Mouse (Mus musculus): ENCODE measurements around the gene Pecr. TPM values are rescaled to one million over a fixed set of nuclear protein-coding genes. Genes with fewer than 3 reads are reported as not detected.
"Not testable (repeated sequence)": the region's sequence is repeated elsewhere in the genome, so short reads cannot be mapped to it uniquely, and the experiment has no call there.

Pecr gene
- polyA plus RNA-seq, 1 experiment from 2014 or later, result 10.6 TPM

- Histone ChIP-seq H3K36me3 (ENCODE audit: control insufficient read depth, insufficient read depth, low read length) (no peaks in the 10 kb centered on the region), H3K27ac (ENCODE audit: low read depth, low read length) (no peak overlapping the region), H3K9ac (ENCODE audit: low read depth, low read length) (no peak overlapping the region), H3K4me2 (ENCODE audit: low read length) (no peak overlapping the region; the same call in 1 of the 2 replicates), H3K4me3 (ENCODE audit: low read length) (no peak overlapping the region), H3K4me1 (ENCODE audit: control insufficient read depth, insufficient read depth, low read depth, low read length) (no peaks in the 10 kb centered on the region; the same call in 1 of the 2 replicates), H3K9me3 (ENCODE audit: control insufficient read depth, low read length) (no peaks in the 10 kb centered on the region), H3K27me3 (replicated peaks; ENCODE audit: control insufficient read depth, insufficient read depth, low read length) (peaks cover 4% of the 10 kb centered on the region; the same call in 1 of the 2 replicates)
- WGBS, result 52% methylated on average over 4 of the region's 4 CpGs
- no peak for ATAC-seq
Measured at GRCm38 (mm10) chr1:72226887-72227481, 57.1 kb downstream of the Pecr start.

GRCm38 (mm10) chr1:72226172-72226886, 57.8 kb downstream of the Pecr start:
- Histone ChIP-seq H3K4me1 (ENCODE audit: control insufficient read depth, insufficient read depth, low read depth, low read length) (no peaks in the 10 kb centered on the region; the same call in 1 of the 2 replicates), H3K27ac (ENCODE audit: low read depth, low read length) (peak overlapping the region; percentile 34; the same call in 1 of the 2 replicates), H3K4me2 (ENCODE audit: low read length) (peak overlapping the region; percentile 64), H3K9ac (ENCODE audit: low read depth, low read length) (peak overlapping the region; percentile 38), H3K27me3 (replicated peaks; ENCODE audit: control insufficient read depth, insufficient read depth, low read length) (peaks cover 4% of the 10 kb centered on the region; the same call in 1 of the 2 replicates), H3K4me3 (ENCODE audit: low read length) (peak overlapping the region; percentile 46), H3K9me3 (ENCODE audit: control insufficient read depth, low read length) (no peaks in the 10 kb centered on the region), H3K36me3 (ENCODE audit: control insufficient read depth, insufficient read depth, low read length) (no peaks in the 10 kb centered on the region)
- peak; percentile 89 for ATAC-seq
- WGBS, result 3% methylated on average over 9 of the region's 18 CpGs

GRCm38 (mm10) chr1:72225720-72226171, 58.4 kb downstream of the Pecr start:
- not testable (repeated sequence) for H3K36me3 ChIP-seq (ENCODE audit: control insufficient read depth, insufficient read depth, low read length); H3K4me1 ChIP-seq (ENCODE audit: control insufficient read depth, insufficient read depth, low read depth, low read length); H3K27me3 ChIP-seq (replicated peaks; ENCODE audit: control insufficient read depth, insufficient read depth, low read length); H3K9me3 ChIP-seq (ENCODE audit: control insufficient read depth, low read length)
- WGBS, result under 1% methylated on average over 22 of the region's 31 CpGs
- H3K4me2 ChIP-seq (ENCODE audit: low read length), result peak overlapping the region; percentile 64
- peak overlapping the region; percentile 59; the same call in 1 of the 2 replicates for H3K27ac ChIP-seq (ENCODE audit: low read depth, low read length)
- peak overlapping the region; percentile 46 for H3K4me3 ChIP-seq (ENCODE audit: low read length)
- peak; percentile 91 for ATAC-seq
- H3K9ac ChIP-seq (ENCODE audit: low read depth, low read length), result peak overlapping the region; percentile 51

- H3K4me2 ChIP-seq (ENCODE audit: low read length), result peak overlapping the region; percentile 64
- H3K9me3 ChIP-seq (ENCODE audit: control insufficient read depth, low read length), result no peaks in the 10 kb centered on the region
- H3K9ac ChIP-seq (ENCODE audit: low read depth, low read length), result peak overlapping the region; percentile 51
- H3K4me1 ChIP-seq (ENCODE audit: control insufficient read depth, insufficient read depth, low read depth, low read length), result no peaks in the 10 kb centered on the region; the same call in 1 of the 2 replicates
- H3K27ac ChIP-seq (ENCODE audit: low read depth, low read length), result 0 out of 2 replicates have a peak overlapping the region, but pooled peaks have one; percentile 59
- peaks cover 4% of the 10 kb centered on the region; the same call in 1 of the 2 replicates for H3K27me3 ChIP-seq (replicated peaks; ENCODE audit: control insufficient read depth, insufficient read depth, low read length)
- H3K36me3 ChIP-seq (ENCODE audit: control insufficient read depth, insufficient read depth, low read length), result no peaks in the 10 kb centered on the region
- WGBS, result 10% methylated on average over 11 of the region's 13 CpGs
- H3K4me3 ChIP-seq (ENCODE audit: low read length), result peak overlapping the region; percentile 46
- no peak for ATAC-seq
Measured at GRCm38 (mm10) chr1:72225054-72225718, 58.9 kb downstream of the Pecr start.

- Histone ChIP-seq H3K27ac (ENCODE audit: low read depth, low read length) (no peak overlapping the region), H3K27me3 (replicated peaks; ENCODE audit: control insufficient read depth, insufficient read depth, low read length) (peaks cover 4% of the 10 kb centered on the region; the same call in 1 of the 2 replicates), H3K4me1 (ENCODE audit: control insufficient read depth, insufficient read depth, low read depth, low read length) (no peaks in the 10 kb centered on the region), H3K4me2 (ENCODE audit: low read length) (no peak overlapping the region), H3K4me3 (ENCODE audit: low read length) (no peak overlapping the region), H3K36me3 (ENCODE audit: control insufficient read depth, insufficient read depth, low read length) (no peaks in the 10 kb centered on the region), H3K9me3 (ENCODE audit: control insufficient read depth, low read length) (no peaks in the 10 kb centered on the region), H3K9ac (ENCODE audit: low read depth, low read length) (no peak overlapping the region)
- ATAC-seq, result peak; percentile 63
- WGBS, result 22% methylated on average over 4 of the region's 4 CpGs
Measured at GRCm38 (mm10) chr1:72220008-72220407, 64.1 kb downstream of the Pecr start.

GRCm38 (mm10) chr1:72219116-72219515, 65.0 kb downstream of the Pecr start:
- Histone ChIP-seq H3K36me3 (ENCODE audit: control insufficient read depth, insufficient read depth, low read length) (no peaks in the 10 kb centered on the region), H3K9me3 (ENCODE audit: control insufficient read depth, low read length) (no peaks in the 10 kb centered on the region), H3K27me3 (replicated peaks; ENCODE audit: control insufficient read depth, insufficient read depth, low read length) (peaks cover under 1% of the 10 kb centered on the region; the same call in 1 of the 2 replicates), H3K27ac (ENCODE audit: low read depth, low read length) (no peak overlapping the region), H3K4me3 (ENCODE audit: low read length) (no peak overlapping the region), H3K4me2 (ENCODE audit: low read length) (no peak overlapping the region), H3K9ac (ENCODE audit: low read depth, low read length) (no peak overlapping the region), H3K4me1 (ENCODE audit: control insufficient read depth, insufficient read depth, low read depth, low read length) (no peaks in the 10 kb centered on the region)
- 62% methylated on average over 2 of the region's 2 CpGs for WGBS
- no peak for ATAC-seq

GRCm38 (mm10) chr1:72218626-72219025, 65.5 kb downstream of the Pecr start:
- H3K4me2 ChIP-seq (ENCODE audit: low read length), result no peak overlapping the region
- no peaks in the 10 kb centered on the region for H3K4me1 ChIP-seq (ENCODE audit: control insufficient read depth, insufficient read depth, low read depth, low read length)
- H3K27me3 ChIP-seq (replicated peaks; ENCODE audit: control insufficient read depth, insufficient read depth, low read length), result no peaks in the 10 kb centered on the region
- H3K4me3 ChIP-seq (ENCODE audit: low read length), result no peak overlapping the region
- no peak overlapping the region for H3K27ac ChIP-seq (ENCODE audit: low read depth, low read length)
- WGBS, result 84% methylated on average over 2 of the region's 2 CpGs
- no peak overlapping the region for H3K9ac ChIP-seq (ENCODE audit: low read depth, low read length)
- H3K36me3 ChIP-seq (ENCODE audit: control insufficient read depth, insufficient read depth, low read length), result no peaks in the 10 kb centered on the region
- H3K9me3 ChIP-seq (ENCODE audit: control insufficient read depth, low read length), result no peaks in the 10 kb centered on the region
- ATAC-seq, result no peak

GRCm38 (mm10) chr1:72216761-72217160, 67.4 kb downstream of the Pecr start:
- Histone ChIP-seq H3K9ac (ENCODE audit: low read depth, low read length) (no peak overlapping the region), H3K9me3 (ENCODE audit: control insufficient read depth, low read length) (no peaks in the 10 kb centered on the region), H3K36me3 (ENCODE audit: control insufficient read depth, insufficient read depth, low read length) (no peaks in the 10 kb centered on the region), H3K4me1 (ENCODE audit: control insufficient read depth, insufficient read depth, low read depth, low read length) (no peaks in the 10 kb centered on the region), H3K27ac (ENCODE audit: low read depth, low read length) (no peak overlapping the region), H3K4me3 (ENCODE audit: low read length) (no peak overlapping the region), H3K27me3 (replicated peaks; ENCODE audit: control insufficient read depth, insufficient read depth, low read length) (no peaks in the 10 kb centered on the region), H3K4me2 (ENCODE audit: low read length) (no peak overlapping the region)
- 88% methylated on average over 7 of the region's 7 CpGs for WGBS
- ATAC-seq, result no peak

GRCm38 (mm10) chr1:72215174-72215573, 68.9 kb downstream of the Pecr start:
- H3K4me1 ChIP-seq (ENCODE audit: control insufficient read depth, insufficient read depth, low read depth, low read length), result peaks cover 5% of the 10 kb centered on the region
- H3K9ac ChIP-seq (ENCODE audit: low read depth, low read length), result no peak overlapping the region
- no peaks in the 10 kb centered on the region for H3K27me3 ChIP-seq (replicated peaks; ENCODE audit: control insufficient read depth, insufficient read depth, low read length)
- H3K27ac ChIP-seq (ENCODE audit: low read depth, low read length), result no peak overlapping the region
- no peak overlapping the region for H3K4me2 ChIP-seq (ENCODE audit: low read length)
- no peaks in the 10 kb centered on the region for H3K9me3 ChIP-seq (ENCODE audit: control insufficient read depth, low read length)
- H3K4me3 ChIP-seq (ENCODE audit: low read length), result no peak overlapping the region
- H3K36me3 ChIP-seq (ENCODE audit: control insufficient read depth, insufficient read depth, low read length), result no peaks in the 10 kb centered on the region
- ATAC-seq, result no peak
- WGBS, result 75% methylated on average over 4 of the region's 4 CpGs

Data from hindbrain, embryonic 16.5 days (tissue).